Mouse (Mus musculus) neural tube, embryonic 10.5 days (tissue): ENCODE data around the gene Fam222a.

Experiments used
- DNase-seq: peaks from one replicate; pipeline ENCODE4 v3.0.0-alpha.2; 2017; ENCODE audit warnings: low spot score; ENCODE audit errors: extremely low spot score

Gene Fam222a

GRCm38 (mm10) chr5:114653656-114654437 is 86.0 kb downstream of the Fam222a start:
- no peak for DNase-seq

- no peak for DNase-seq
These were observed 87.9 kb downstream of the Fam222a start for GRCm38 (mm10) chr5:114655721-114656120.

- no peak for DNase-seq
These were observed 88.5 kb downstream of the Fam222a start for GRCm38 (mm10) chr5:114656305-114656704.

GRCm38 (mm10) chr5:114657426-114657825 is 89.6 kb downstream of the Fam222a start:
- no peak for DNase-seq

GRCm38 (mm10) chr5:114658255-114658654 is 90.4 kb downstream of the Fam222a start, which contains the start of gene Trpv4:
TSS of gene Trpv4 (minus strand) at chr5:114658421.
- no peak for DNase-seq

- no peak for DNase-seq
These were observed 93.2 kb downstream of the Fam222a start for GRCm38 (mm10) chr5:114661029-114661428.
